Mouse (Mus musculus) spleen, adult 2 months (tissue): Measurements from ENCODE around the gene Ulk1.

Source experiments
- CTCF ChIP-seq: fragments of 200-500 bp; IDR thresholded peaks from 2 replicates; pipeline ENCODE4 v1.5.1; 2011; ENCODE audit warnings: mild to moderate bottlenecking, inconsistent platforms; ENCODE audit not compliant: insufficient read depth, insufficient read length, insufficient replicate concordance; ENCODE audit errors: extremely low read depth
- POLR2A ChIP-seq: fragments of 200-500 bp; IDR thresholded peaks from 2 replicates; pipeline ENCODE4 v1.6.1; 2011; ENCODE audit warnings: low read depth, low read length, inconsistent platforms

GRCm38 (mm10) chr5:110797696-110798095, 12.2 kb downstream of the Ulk1 start:
- no peak for TF ChIP-seq CTCF
- TF ChIP-seq POLR2A: no peak
